ENCODE assay signal across 8 mouse cellular contexts in genomic region chr9:121830243-121830955, GRCm38 (mm10). TPM values are rescaled to one million over a fixed set of nuclear protein-coding genes. Genes with fewer than 3 reads are reported as not detected.
DNase-seq lines count a peak whose midpoint lies in the region.

No protein-coding gene starts in this region.

- peak; percentile 59 for DNase-seq in gastrocnemius, adult 18-20 months (ENCODE audit: low spot score)
- DNase-seq in gastrocnemius, postnatal 36 days: no peak
- peak; percentile 59 for DNase-seq in right cerebral cortex, adult 18-20 months
- DNase-seq in right cerebral cortex, postnatal 36 days (ENCODE audit: low spot score in 2 of 2): no peak
- peak; percentile 51 for DNase-seq in cerebellum, adult 8-10 months
- DNase-seq in heart, postnatal 4 days: peak; percentile 75
- DNase-seq in lung, postnatal 10 days: peak; percentile 61
- DNase-seq in testis, postnatal 10 days (ENCODE audit: low spot score): peak; percentile 75

- intact Hi-C loops in gastrocnemius, postnatal 36 days (cut with DNase I): no loop called here

RNA-seq across cellular contexts. Expression of gene Ccdc13, which starts 8.9 kb away (rescaled TPM):
- under 1 TPM in 1 of 2 experiments, not detected in 1; 0.17 TPM for total RNA-seq in gastrocnemius, adult 18-20 months (2021)
- total RNA-seq in gastrocnemius, postnatal 36 days (2021): under 1 TPM in 1 of 2 experiments, not detected in 1; 0.17 TPM
- total RNA-seq in heart, postnatal 4 days (2021): not detected

RNA-seq across cellular contexts. Expression of gene Higd1a, which starts 27.8 kb away (rescaled TPM):
- total RNA-seq in gastrocnemius, adult 18-20 months (2021): 10 to 100 TPM; 82.9 to 95.7 TPM
- total RNA-seq in gastrocnemius, postnatal 36 days (2021): 10 to 100 TPM; 96.5 to 97.5 TPM
- 100 to 1,000 TPM; 153 to 165 TPM for total RNA-seq in heart, postnatal 4 days (2021)

RNA-seq across cellular contexts. Expression of gene Hhatl, which starts 38.1 kb away (rescaled TPM):
- total RNA-seq in gastrocnemius, adult 18-20 months (2021): 100 to 1,000 TPM; 125 to 145 TPM
- 100 to 1,000 TPM; 157 to 170 TPM for total RNA-seq in gastrocnemius, postnatal 36 days (2021)
- total RNA-seq in heart, postnatal 4 days (2021): 10 to 100 TPM; 72.5 to 84.4 TPM

RNA-seq across cellular contexts. Expression of gene Klhl40, which starts 53.0 kb away (rescaled TPM):
- 100 to 1,000 TPM; 121 to 228 TPM for total RNA-seq in gastrocnemius, adult 18-20 months (2021)
- 100 to 1,000 TPM; 113 to 117 TPM for total RNA-seq in gastrocnemius, postnatal 36 days (2021)
- total RNA-seq in heart, postnatal 4 days (2021): 10 to 100 TPM; 14.1 to 15.4 TPM

Comparison
In these comparisons a context has a peak if more than half of its experiments do, and no peak if none do; other contexts are left out.
1. DNase-seq: peak in gastrocnemius, adult 18-20 months (single experiment), right cerebral cortex, adult 18-20 months (single experiment), cerebellum, adult 8-10 months (single experiment), heart, postnatal 4 days (single experiment), lung, postnatal 10 days (single experiment) and testis, postnatal 10 days (single experiment); none in gastrocnemius, postnatal 36 days (0 of 2) and right cerebral cortex, postnatal 36 days (0 of 2).